Mouse (Mus musculus) midbrain, postnatal 0 days (tissue): ENCODE measurements at regions not wholly inside any gene's neighbourhood (a gene's known extent, or its start where the extent isn't known, plus 50 kb on each side); places are given as distances from the start of the nearest gene placed in this dataset.

Experiments
- ATAC-seq: fragments of 200-750 bp; cut with Nextera tagmentation; 2 replicates; pipeline ENCODE4 v1.8.0; 2017; ENCODE audit warnings: moderate number of reproducible peaks, mild to moderate bottlenecking, moderate TSS enrichment, moderate library complexity; ENCODE audit not compliant: low FRiP score
- DNase-seq: peaks from one replicate; pipeline ENCODE4 v3.0.0-alpha.2; 2015; ENCODE audit warnings: low spot score
- H3K27ac ChIP-seq: fragments of 300-500 bp; sonication (generic); 2 replicates; pipeline ENCODE4 v1.5.1; 2014; ENCODE audit warnings: low read depth, mild to moderate bottlenecking, low read length, mixed read lengths
- H3K27me3 ChIP-seq: fragments of 300-500 bp; sonication (generic); 2 replicates; pipeline ENCODE4 v1.6.1; 2014; ENCODE audit warnings: low read length, control low read depth, mixed read lengths; ENCODE audit not compliant: insufficient read depth
- H3K36me3 ChIP-seq: fragments of 300-500 bp; sonication (generic); 2 replicates; pipeline ENCODE4 v1.6.1; 2014; ENCODE audit warnings: low read length, control low read depth, mixed read lengths; ENCODE audit not compliant: insufficient read depth
- H3K4me1 ChIP-seq: fragments of 300-500 bp; sonication (generic); 2 replicates; pipeline ENCODE4 v1.6.1; 2014; ENCODE audit warnings: mild to moderate bottlenecking, control low read depth, antibody characterized with exemption, low read length, mixed read lengths; ENCODE audit not compliant: insufficient read depth
- H3K4me2 ChIP-seq: fragments of 300-500 bp; sonication (generic); 2 replicates; pipeline ENCODE4 v1.6.1; 2014; ENCODE audit warnings: low read depth, mild to moderate bottlenecking, low read length, mixed read lengths; ENCODE audit not compliant: poor library complexity, severe bottlenecking
- H3K4me3 ChIP-seq: fragments of 300-500 bp; sonication (generic); 2 replicates; pipeline ENCODE4 v1.5.1; 2014; ENCODE audit warnings: low read depth, mild to moderate bottlenecking, low read length, moderate library complexity
- H3K9ac ChIP-seq: fragments of 300-500 bp; sonication (generic); replicated peaks from 2 replicates; pipeline ENCODE4 v1.6.1; 2014; ENCODE audit warnings: mild to moderate bottlenecking, low read length, moderate library complexity, mixed read lengths; ENCODE audit not compliant: poor library complexity, severe bottlenecking
- H3K9me3 ChIP-seq: fragments of 300-500 bp; sonication (generic); 2 replicates; pipeline ENCODE4 v1.6.1; 2016; ENCODE audit warnings: low read length, control low read depth
- CTCF ChIP-seq: IDR thresholded peaks from 2 replicates; pipeline ENCODE4 v1.5.1; 2016; ENCODE audit warnings: antibody characterized with exemption, mild to moderate bottlenecking
- WGBS: fragments of 180-500 bp; shearing (Covaris S2); extraction: QIAGEN DNeasy Blood & Tissue Kit; methylation state at CpG from one replicate; pipeline ENCODE4 v1.1.7; 2014; 5-methylcytosine and 5-hydroxymethylcytosine counted together

DNA sequence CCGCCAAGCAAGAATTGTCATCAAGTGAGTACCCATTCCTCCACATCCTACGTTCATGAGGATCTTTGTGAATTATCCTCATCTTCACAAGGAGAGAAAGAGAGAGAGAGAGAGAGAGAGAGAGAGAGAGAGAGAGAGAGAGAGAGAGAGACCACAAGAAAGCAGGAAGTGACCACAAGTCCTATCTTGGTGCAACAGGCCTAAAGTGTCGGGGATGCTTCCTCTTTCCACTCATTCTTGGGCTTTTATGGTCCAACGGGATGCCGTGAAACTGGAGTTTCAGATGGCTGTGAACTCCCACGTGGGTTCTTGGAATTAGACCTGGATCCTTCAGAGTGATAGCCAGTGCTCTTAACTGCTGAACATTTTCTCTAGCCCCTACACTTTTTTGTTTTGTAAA is 53.1 kb upstream of the Rai14 start:
- Histone ChIP-seq H3K9ac (no peak overlapping the region), H3K36me3 (no peaks in the 10 kb centered on the region), H3K4me3 (no peak overlapping the region), H3K27me3 (no peaks in the 10 kb centered on the region), H3K9me3 (no peaks in the 10 kb centered on the region), H3K4me1 (no peaks in the 10 kb centered on the region), H3K27ac (no peak overlapping the region), H3K4me2 (no peak overlapping the region)
- no peak for TF ChIP-seq CTCF
- no peak for DNase-seq
- 87% methylated on average over 6 of the region's 6 CpGs for WGBS
- ATAC-seq: no peak

- 74% methylated on average over 5 of the region's 5 CpGs for WGBS
- no peak for ATAC-seq
- no peak overlapping the region for H3K27ac ChIP-seq
Measured at GRCm38 (mm10) chr15:10770410-10771310, 56.2 kb upstream of the Rai14 start.

GRCm38 (mm10) chr15:10771311-10771690 is 56.9 kb upstream of the Rai14 start:
- TF ChIP-seq CTCF: no peak
- H3K27me3 ChIP-seq: no peaks in the 10 kb centered on the region
- no peak for ATAC-seq
- DNase-seq: no peak
- no peaks in the 10 kb centered on the region for H3K36me3 ChIP-seq
- WGBS: 58% methylated on average over 4 of the region's 4 CpGs
- H3K27ac ChIP-seq: no peak overlapping the region
- no peak overlapping the region for H3K4me3 ChIP-seq
- H3K4me2 ChIP-seq: no peak overlapping the region
- no peaks in the 10 kb centered on the region for H3K4me1 ChIP-seq
- H3K9ac ChIP-seq: no peak overlapping the region
- H3K9me3 ChIP-seq: no peaks in the 10 kb centered on the region

More at GRCm38 (mm10) chr15:10770410-10771310, 56.2 kb upstream of the Rai14 start:
- no peaks in the 10 kb centered on the region for H3K4me1 ChIP-seq
- no peak for TF ChIP-seq CTCF
- H3K9ac ChIP-seq: no peak overlapping the region
- H3K36me3 ChIP-seq: no peaks in the 10 kb centered on the region
- no peaks in the 10 kb centered on the region for H3K9me3 ChIP-seq
- no peak overlapping the region for H3K4me2 ChIP-seq
- no peak for DNase-seq
- H3K4me3 ChIP-seq: no peak overlapping the region
- H3K27me3 ChIP-seq: no peaks in the 10 kb centered on the region

GRCm38 (mm10) chr15:10779941-10780620 is 65.7 kb upstream of the Rai14 start:
- no peak overlapping the region for H3K4me2 ChIP-seq
- no peak overlapping the region for H3K9ac ChIP-seq
- no peaks in the 10 kb centered on the region for H3K36me3 ChIP-seq
- no peak for DNase-seq
- no peaks in the 10 kb centered on the region for H3K4me1 ChIP-seq
- no peaks in the 10 kb centered on the region for H3K27me3 ChIP-seq
- no peak overlapping the region for H3K4me3 ChIP-seq
- ATAC-seq: no peak
- H3K27ac ChIP-seq: no peak overlapping the region
- TF ChIP-seq CTCF: no peak
- no peaks in the 10 kb centered on the region for H3K9me3 ChIP-seq
- 75% methylated on average over 13 of the region's 13 CpGs for WGBS

- DNase-seq (no peak), ATAC-seq (no peak)
- Histone ChIP-seq H3K4me2 (no peak overlapping the region), H3K9ac (no peak overlapping the region), H3K4me3 (no peak overlapping the region), H3K36me3 (no peaks in the 10 kb centered on the region), H3K9me3 (no peaks in the 10 kb centered on the region), H3K4me1 (no peaks in the 10 kb centered on the region), H3K27me3 (no peaks in the 10 kb centered on the region), H3K27ac (no peak overlapping the region)
- TF ChIP-seq CTCF: no peak
- WGBS: 72% methylated on average over 6 of the region's 6 CpGs
Measured at GRCm38 (mm10) chr15:10789371-10789770, 74.9 kb upstream of the Rai14 start.

DNA sequence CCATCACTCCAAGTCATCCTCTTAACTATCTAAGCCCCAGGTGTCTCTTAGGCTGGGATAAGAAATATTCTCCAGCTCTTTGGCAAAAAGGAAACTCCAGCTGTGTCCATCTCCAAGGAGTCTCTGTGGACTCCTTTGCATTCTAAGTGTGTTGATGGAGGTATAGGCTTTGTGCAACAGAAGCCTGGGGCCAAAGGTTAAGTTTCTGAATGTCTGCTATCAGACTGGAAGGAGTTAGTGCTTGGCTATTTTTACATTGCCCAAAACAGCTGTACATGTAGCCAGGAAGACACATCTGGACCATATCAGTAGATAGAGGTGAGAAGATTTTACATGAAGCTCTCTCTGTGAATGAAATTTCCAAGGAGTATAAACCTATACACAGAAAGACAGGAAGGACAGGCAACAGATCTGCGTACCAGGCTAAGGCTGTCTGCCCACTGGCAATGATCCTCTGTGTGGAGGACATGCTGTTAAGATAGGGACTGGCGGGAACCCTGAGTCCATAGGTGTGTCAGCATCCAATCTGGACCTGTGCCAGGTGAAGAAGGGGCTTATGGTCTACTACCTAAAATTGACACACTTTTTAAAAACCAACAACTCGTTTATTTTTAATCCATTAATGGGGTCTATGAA is 76.6 kb upstream of the Rai14 start:
- WGBS: 82% methylated on average over 3 of the region's 3 CpGs
- DNase-seq (no peak), ATAC-seq (no peak)
- no peak for TF ChIP-seq CTCF
- H3K4me1 ChIP-seq: no peaks in the 10 kb centered on the region
- no peak overlapping the region for H3K4me3 ChIP-seq
- H3K4me2 ChIP-seq: no peak overlapping the region
- no peaks in the 10 kb centered on the region for H3K36me3 ChIP-seq
- H3K27ac ChIP-seq: no peak overlapping the region
- H3K9me3 ChIP-seq: no peaks in the 10 kb centered on the region
- H3K9ac ChIP-seq: no peak overlapping the region
- no peaks in the 10 kb centered on the region for H3K27me3 ChIP-seq
